Mouse (Mus musculus) ES-CJ7 (cell line): ENCODE data around the gene Bhlha15.

ENCODE experiments used
- DNase-seq: peaks from one replicate; pipeline ENCODE4 v3.0.0; 2011; ENCODE audit warnings: low read depth, low spot score

Bhlha15 gene

DNA sequence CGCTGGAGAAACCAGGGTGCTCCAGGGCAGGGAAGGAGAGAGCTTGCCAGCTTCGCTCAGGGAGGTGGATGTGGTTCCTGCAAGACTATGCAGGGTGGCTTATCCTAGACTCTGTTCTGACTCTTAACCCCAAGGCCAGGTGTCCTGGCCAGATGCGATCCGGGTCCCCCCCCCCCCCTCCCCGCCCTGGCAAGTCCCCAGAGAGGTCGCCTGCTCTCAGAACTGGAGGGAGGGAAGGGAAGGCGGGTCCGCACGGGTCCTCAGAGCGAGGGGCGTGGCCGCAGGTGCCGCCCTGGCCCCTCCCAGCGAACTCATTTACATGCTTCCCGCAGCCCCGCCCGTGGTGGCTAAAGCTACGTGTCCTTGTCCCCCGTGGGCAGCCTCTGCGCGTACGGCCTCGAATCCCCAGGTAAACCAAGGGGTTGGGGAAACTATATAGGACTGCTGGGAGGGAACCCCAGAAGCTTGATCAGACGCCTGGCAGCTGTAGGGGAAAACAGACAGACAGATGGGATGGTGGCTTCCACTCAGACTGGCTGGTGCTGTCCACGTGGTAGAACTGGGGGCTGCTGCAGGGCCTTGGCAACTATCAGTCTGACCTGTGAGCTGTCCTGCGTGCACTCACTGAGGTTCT is at the start of gene Bhlha15:
Bhlha15 (plus strand) TSS at position 337 of the 634 bp plus-strand sequence.
- peak; percentile 53 for DNase-seq

DNA sequence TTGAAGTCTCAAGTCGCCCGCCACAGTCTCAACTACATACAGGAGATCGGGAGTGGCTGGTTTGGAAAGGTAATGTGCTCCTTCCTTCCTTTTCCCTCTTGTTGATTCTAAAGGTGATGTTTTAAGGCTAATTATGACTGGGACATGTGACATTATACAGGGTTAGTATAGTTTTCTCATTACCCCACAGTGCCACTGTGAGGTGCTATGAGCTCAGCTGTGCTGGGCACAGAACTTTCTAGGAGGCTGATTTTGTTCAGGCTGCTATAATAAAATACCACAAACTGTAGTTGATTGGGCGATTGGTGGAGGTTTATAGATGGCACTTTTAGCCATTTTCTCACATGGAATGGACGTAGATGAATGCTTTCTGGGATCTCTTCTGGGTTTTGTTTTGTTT is 46.6 kb upstream of the Bhlha15 start:
- DNase-seq, result no peak

DNA sequence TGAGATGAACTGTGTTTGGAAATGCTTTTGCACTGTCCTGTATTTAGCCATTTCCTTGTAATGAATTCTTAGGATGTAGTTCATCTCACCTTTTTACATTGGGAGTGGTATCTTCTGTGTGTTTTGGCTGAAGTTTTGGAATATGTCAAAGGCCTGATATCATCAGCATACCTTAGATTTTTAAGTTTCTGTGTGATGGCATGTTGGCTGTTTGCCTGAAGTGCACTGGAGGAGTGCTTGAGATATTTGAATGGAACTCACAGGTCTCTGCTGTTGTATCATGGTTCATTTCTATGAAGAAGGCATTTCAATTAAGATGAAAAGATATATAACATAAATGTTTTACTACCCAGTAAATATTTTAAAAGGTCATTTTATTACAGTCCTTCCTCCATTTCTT is 43.2 kb upstream of the Bhlha15 start:
- no peak for DNase-seq

DNA sequence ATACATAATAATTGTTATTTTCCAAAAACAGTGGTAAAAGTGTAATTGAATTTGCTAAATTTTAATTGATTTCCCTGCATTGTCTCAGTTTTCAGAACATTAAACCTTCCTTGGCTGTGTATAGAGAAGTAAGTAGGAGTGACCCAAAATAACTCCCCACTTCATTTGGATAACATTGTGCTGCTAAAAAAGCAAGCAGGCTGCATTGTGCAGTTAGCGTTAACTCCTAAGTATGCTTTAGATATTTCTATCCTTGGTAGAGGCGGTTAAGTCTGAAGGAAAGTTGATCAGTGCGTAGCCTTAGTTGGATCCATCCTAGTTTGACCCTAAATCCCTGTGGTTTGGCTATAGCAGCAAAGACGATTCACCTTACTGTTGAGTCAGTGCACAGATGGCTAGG is 40.6 kb upstream of the Bhlha15 start:
- DNase-seq, result no peak

DNA sequence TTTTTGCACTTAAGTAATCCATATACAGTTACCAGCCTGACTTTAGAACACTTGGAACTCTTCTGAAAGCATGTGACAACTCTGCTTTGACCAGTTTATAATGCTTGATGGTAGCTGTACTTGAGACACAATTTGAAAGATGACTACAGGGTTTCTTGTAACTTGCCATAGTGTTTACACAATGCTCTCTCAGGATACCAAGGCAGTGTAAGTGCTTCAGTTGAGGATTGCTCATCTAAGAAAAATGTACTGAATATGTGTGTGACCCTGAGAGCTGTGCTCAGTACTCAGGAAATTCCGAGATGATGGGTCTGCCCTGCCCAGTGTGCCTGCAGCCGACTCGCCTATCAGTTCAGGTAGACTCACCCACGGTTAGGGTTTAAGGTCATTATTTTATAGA is 38.8 kb upstream of the Bhlha15 start:
- DNase-seq, result no peak

DNA sequence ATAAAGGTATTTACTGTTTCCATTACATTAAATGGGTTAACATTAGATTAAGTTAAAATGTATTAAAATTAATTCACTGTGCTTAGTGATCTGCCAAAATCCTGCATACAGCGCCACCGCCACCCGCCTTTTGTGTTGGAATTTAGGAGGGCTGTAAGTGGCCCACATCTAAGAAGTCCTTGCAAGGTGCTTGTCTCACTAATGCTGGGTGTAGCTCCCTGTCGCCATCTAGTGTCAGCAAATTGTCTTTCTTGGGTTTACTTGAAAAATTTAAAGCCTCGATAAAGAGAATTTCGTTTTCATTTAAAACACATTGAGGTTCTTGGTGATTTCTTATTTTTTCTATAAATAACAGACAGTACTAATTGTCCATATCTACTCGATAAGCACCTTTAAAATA is 35.6 kb upstream of the Bhlha15 start:
- peak; percentile 80 for DNase-seq

DNA sequence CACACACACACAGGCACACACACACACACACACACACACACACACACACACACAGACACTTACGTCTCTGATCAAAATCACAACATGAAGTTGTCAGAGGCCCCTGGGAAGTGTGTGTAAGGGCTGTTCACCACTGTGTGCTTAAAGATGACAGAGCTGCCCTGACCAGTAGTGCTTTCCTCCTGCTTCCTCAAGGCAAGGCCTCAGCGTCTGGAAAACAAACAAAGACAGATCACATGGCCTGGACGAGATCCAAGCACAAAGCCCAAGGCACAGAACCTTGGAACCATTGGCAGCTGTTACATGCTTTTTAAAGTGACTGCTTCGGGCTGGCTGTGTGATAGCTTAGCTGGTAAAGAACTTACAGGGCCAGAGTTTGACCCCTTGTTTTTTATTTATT is 31.5 kb upstream of the Bhlha15 start:
- DNase-seq, result no peak

DNA sequence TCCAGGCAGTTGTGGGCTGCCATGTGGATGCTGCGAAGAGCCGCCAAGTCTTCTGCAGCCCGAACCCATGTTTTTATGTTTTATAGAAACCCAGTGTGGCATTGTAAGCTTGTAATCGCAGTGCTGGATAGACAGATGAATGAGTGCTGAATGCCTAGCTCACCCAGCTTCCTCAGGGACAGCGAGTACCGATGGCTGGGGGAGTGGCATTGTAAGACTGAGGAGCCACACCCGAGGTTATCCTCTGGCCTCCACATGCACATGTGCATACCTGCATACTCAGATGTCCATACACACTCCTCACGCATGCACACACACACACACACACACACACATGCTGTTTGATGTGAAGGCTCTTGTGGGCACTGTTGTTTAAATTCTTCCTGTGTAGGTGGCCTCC is 30.9 kb upstream of the Bhlha15 start:
- DNase-seq, result no peak

DNA sequence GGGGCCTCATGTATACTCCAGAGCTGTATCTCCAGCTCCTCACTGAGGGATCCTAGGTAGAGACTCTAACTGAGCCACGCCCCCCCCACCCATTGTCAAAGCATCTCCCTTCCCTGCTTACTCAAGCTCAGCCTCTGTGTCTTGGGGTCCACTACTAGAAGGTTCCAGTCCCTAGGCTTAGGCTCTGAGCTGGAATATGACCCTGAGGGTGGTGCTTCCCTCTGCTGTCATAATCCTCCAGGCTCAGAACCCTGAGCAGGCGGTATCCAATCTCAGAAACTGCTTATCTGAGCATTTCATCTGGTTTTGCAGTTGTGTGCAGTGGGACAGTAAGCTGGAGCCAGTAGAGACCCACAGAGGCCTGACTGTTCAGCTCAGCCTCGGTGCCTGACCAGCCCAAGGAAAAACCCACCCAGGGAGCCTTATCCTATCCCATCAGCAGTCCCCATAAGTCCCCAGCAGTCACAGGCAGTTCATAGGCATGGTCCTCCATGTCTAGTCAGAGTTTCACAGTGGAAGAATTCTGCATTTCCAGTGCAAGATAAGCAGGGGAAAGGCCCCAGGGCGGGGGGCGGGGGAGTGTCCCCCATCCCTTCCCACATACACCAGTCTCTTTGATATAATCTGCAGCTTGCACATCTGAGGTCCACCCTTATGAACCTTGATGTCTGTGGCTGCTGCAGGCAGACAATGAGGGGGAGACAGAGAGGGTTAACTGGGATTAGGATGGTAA is 27.8 kb upstream of the Bhlha15 start:
- DNase-seq, result no peak

DNA sequence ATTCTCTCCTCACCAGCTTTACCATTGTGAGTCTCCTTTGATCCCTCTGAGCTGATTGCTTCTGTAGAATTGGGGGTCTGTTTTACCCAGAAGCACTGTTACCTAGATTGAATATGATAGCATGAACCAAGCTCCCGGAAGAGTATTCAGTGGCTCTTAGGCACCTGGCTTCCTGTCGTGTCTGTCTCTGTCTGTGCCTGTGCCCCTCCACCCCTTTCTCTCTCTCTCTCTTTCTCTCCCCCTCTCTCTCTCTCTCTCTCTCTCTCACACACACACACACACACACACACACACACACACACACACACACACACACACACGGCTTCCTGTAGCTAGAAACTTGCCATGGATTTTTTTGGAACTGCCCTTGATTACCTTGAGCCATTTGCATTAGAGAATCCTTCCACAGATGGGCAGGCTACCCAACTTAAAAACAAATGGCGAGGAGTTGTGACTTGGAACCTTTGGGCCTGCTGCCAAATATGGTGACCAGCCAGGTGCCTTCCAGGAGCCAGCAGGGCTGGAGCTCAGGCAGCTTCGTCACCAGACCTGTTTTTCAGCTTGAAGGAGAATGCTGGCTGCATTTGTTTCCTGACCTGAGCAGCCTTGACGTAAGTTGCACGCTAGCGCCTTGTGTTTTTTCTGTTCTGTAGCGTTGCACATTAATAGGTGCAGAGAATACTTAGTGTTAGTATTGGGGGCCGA is 27.1 kb upstream of the Bhlha15 start:
- DNase-seq, result no peak

DNA sequence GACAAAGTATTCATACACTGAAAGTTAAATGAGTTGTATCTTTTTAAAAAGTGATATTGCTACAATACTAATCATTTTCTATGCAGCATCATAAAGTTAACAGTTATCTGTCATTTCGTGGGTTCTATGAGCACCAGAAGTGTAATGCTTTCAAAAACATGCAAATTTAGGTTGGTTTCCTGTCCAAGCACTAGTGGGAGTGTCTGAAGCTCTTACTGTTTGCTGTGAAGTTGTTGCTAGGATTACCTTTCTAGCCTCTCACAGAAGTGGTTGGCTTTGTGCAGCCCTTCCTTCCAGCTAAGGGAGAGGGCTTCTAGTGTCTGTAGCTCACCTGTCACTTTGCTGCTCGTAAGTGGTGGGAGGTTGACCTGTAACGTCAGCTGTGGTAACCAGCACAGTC is 24.3 kb upstream of the Bhlha15 start:
- DNase-seq, result no peak

DNA sequence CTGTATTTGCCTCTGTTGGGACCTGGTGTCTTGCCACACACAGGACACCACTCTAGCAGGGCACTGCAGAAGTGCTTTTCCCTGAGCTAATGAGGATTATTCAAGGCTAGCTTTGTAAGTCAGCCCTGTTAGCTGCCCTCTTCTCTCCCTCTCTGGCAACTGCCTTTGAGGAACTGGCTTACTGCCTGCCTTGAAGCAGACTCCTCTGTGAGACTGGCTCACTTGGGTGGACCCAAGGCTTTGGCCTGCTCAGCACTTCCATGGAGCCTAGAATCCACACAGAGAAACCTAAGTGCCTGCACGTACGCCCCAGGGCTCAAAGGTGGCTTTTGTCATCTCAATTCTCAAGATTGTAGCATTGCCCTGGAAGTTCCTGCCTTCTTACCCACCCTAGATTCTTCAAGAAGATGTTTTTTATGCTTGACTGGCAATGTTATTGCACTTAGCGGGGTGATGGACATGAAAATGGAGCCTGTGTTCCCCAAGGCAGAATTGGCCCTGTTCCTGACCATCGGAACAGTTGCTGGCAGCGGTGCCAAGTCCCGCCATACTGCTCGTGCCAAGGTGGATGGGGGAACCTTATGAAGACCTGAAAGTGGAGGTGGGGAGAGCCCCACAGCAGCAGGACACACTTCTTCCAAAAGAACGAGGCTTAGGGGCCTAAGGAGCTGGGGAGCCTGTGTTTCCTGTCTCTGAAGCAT is 20.7 kb upstream of the Bhlha15 start:
- DNase-seq, result no peak

DNA sequence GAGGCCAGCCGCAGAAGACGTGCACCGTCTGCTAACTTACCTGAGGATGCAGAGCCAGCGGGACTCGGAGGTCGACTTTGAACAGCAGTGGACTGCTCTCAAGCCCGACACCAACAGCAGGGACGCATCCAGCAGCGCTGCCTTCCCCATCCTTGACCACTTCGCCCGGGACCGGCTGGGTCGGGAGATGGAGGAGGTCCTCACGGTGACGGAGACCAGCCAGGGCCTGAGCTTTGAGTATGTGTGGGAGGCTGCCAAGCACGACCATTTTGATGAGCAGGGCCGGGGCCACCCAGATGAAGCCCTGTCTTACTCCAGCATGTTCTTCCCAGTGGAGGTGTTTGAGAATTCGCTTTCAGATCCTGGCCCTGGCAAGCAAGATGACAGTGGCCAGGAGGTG is 16.4 kb upstream of the Bhlha15 start:
- DNase-seq, result no peak

DNA sequence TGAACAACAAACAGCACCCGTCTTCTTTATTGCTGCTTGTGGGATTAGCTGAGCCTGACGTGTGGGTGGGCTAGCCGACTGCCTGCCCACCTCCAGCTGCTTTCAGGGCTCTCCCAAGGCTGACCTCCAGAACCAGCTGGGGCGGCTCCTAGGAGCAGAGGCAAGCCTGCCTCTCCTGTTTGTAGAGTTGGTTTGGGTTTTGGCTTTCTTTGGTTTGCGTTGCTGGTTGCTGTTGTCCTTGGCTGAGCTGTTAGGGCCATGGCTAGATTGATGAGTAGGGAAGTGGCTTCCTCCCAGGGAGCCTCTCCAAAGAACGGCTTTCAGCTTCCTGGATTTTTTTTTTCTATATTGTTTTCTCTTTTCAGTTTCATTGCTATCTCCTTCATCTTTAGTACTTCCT is 11.9 kb upstream of the Bhlha15 start:
- no peak for DNase-seq

DNA sequence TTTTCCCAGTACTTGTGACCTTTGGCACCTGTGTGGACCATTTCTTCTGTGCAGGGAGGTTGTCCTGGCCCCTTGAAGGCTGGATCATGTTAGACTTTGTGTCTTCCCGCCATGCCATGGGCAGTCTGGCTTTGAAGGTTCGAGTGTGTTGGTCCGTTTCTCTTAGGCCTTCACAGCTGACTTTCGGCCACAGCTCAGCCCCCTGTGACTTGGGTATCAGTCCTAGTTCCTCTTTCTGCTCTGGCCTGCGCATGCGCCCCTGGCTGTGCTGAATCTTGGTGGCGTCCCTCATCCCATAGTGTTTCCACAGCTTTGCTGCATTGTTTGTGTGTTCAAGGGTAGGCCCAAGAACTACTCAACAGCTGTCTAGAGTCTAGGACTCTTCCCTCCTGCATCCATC is 8.8 kb upstream of the Bhlha15 start:
- no peak for DNase-seq

DNA sequence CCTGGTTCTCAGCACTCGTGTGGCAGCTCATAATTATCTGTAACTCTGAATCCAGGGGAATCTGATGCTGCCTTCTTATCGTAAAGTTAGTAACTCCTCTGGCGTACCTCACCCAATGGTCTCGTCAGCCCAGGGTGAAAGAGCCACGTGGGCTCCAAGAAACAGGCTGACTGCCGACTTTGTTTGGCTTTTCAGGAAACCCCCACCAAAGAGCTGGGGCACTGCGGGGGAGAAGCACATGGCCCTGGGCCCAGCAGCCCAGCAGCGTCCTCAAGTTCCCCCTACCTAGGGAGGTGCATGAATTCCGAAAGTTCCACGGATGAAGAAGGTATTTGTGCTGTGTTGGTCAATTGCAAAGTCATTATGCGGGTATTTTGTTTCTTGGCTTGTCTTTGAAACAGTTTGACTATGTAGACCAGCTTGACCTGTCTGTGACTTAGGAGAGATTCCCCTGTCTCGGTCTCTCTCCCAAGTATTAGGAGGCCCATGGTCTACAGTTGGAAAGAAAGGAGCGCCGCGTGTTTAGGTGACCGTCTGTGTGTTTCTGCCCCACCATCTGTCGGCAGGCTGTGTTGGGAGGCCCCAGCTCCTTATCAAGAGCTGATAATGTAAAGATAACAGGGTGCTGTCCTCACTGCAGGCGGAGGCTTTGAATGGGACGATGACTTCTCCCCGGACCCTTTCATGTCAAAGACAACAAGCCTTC is 7.4 kb upstream of the Bhlha15 start:
- DNase-seq, result peak; percentile 28

DNA sequence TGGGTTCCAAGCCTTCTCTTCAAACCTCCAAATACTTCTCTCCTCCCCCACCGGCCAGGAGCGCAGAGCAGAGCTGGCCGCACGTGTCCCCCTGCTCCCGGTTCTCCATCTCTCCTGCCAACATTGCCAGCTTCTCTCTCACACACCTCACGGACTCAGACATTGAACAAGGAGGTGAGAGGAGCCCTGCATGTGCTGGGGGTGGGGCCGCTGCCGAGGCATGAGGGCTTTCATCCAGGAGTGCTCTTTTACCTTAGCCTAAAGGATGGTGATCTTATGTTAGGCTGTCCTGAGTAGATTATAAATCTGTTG is 6.9 kb upstream of the Bhlha15 start:
- DNase-seq, result peak; percentile 50

DNA sequence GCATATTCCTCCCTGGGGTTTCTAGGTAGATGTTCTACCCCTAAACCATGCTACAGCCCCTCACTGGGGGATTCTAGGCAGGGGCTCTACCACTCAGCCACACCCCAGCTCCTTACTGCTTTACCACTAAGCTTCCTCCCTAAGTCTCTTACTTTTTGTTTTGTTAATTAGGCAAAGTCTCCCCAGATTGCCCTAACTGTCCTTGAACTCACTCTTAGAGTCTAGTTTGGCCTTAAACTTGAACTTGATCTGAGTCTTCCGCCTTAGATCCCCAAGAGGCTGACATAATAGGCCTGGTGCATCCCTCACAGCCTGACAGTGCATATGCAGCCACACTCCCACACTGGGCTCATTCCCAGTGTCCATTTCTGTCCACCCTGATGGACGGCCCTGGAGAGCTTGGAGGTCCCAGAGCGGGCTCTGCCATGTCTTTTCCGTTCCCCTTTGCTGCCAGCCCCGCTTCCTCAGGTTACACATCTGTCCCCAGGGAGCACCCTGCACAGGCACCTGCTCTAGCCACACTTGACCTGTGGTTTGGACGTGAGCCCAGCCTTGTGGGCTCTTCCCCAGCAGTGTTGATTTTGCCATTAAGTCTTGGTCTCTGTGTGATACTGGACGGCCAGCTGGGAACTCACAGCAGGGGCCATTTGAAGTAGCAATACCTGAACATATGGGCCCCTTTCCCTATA is 6.3 kb upstream of the Bhlha15 start:
- DNase-seq, result peak; percentile 85

DNA sequence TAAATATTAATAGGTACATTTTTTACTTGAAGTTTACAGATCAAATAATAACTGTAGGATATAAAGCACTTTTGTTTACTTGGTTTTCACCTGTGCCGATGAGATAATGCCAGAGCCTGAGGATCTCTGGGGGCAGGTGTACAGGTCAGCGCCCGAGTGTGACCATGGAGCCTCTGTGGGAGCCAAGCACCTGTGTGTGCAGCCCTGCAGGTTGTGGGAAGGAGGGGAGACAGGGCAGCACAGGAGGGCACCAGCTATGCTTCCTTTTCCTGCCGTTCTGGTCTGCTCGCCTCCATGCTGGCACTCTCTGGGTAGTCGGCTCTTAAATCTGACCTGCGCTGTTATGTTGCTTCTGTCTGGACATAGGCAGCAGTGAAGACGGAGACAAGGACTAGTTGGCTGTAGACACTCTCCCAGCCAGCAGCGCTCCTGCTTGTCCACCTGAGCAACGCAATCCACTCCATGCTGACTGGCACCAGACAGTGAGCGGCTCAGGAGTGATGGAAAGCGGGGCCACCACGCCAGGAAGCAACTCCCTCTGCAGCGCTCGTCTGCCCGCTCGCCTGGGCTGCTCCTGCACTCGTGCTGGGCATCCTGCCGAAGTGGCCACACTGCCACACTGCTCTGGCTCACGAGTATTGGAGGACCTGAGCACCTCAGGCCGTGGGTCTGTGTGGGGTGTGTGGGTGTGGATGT is 5.6 kb upstream of the Bhlha15 start:
- DNase-seq, result no peak

DNA sequence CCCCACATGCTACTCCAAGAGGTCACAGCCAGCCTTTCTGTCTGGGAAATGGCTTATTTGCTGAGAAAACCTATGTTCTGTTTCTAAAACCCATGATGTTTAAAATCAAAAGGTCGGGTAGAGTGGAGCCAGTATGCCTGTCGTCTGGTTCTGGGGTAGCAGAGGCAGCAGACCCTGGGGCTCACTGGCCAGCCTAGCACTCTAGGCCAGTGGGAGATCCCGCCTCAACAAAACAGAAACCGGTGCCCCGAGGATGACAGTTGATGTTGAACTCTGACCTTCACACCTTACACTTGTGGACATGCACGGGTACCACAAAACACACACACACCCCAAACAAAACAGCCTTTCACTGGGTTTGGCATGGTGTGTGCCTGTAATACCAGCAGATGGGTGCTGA is 1.7 kb upstream of the Bhlha15 start:
- DNase-seq, result no peak

DNA sequence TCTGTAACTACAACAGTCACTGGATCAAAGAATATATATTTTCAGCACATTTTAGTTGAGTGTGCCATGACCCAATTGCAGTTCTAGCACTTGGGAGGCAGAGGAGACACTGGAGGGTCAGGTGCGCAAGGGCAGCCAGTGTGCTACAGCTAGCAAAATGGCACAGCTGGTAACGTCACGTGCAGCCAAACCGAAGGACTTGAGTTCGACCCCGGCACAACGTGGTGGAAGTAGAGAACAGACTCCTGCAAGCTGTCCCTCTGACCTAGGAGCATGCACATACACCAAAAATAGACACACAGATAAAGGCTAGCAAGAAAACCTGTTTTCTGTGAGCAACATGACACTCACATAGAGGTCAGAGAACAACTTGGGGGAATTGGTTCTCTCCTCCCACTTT is 759 bp upstream of the Bhlha15 start:
- DNase-seq, result no peak
